Mouse (Mus musculus) brain, embryonic 14.5 days (tissue): Measurements from ENCODE around the gene Icam5.

Source experiments
- CTCF ChIP-seq: fragments of 200-500 bp; IDR thresholded peaks from 2 replicates; pipeline ENCODE4 v1.5.1; 2012; ENCODE audit warnings: inconsistent platforms, mild to moderate bottlenecking, moderate library complexity, borderline replicate concordance; ENCODE audit not compliant: insufficient read depth, insufficient read length; ENCODE audit errors: extremely low read depth
- POLR2A ChIP-seq: fragments of 200-500 bp; IDR thresholded peaks from 2 replicates; pipeline ENCODE4 v1.6.1; 2012; ENCODE audit warnings: mild to moderate bottlenecking, inconsistent platforms, borderline replicate concordance; ENCODE audit not compliant: poor library complexity, insufficient read depth, insufficient read length, severe bottlenecking; ENCODE audit errors: extremely low read depth

GRCm38 (mm10) chr9:20997065-20997464 lies 34.8 kb upstream of the Icam5 start:
- TF ChIP-seq POLR2A (no peak), CTCF (no peak)
